Mouse (Mus musculus) midbrain, embryonic 14.5 days (tissue): ENCODE data around the gene Tbc1d15. TPM values are rescaled to one million over a fixed set of nuclear protein-coding genes. Genes with fewer than 3 reads are reported as not detected.

Experiments
- ATAC-seq: fragments of 200-750 bp; cut with Nextera tagmentation; 2 replicates; pipeline ENCODE4 v1.8.0; 2017; ENCODE audit warnings: moderate number of reproducible peaks, moderate library complexity; ENCODE audit not compliant: low FRiP score, low TSS enrichment
- DNase-seq: peaks from one replicate; pipeline ENCODE4 v3.0.0-alpha.2; 2015
- H3K27ac ChIP-seq: fragments of 300-500 bp; sonication (generic); replicated peaks from 2 replicates; pipeline ENCODE4 v1.5.1; 2014; ENCODE audit warnings: mild to moderate bottlenecking, low read depth, low read length, moderate library complexity
- H3K27me3 ChIP-seq: fragments of 300-500 bp; sonication (generic); 2 replicates; pipeline ENCODE4 v1.6.1; 2014; ENCODE audit warnings: low read length, control low read depth, mixed read lengths; ENCODE audit not compliant: control insufficient read depth, insufficient read depth
- H3K36me3 ChIP-seq: fragments of 300-500 bp; sonication (generic); 2 replicates; pipeline ENCODE4 v1.6.1; 2014; ENCODE audit warnings: low read length, control low read depth; ENCODE audit not compliant: control insufficient read depth, insufficient read depth
- H3K4me1 ChIP-seq: fragments of 300-500 bp; sonication (generic); 2 replicates; pipeline ENCODE4 v1.6.1; 2014; ENCODE audit warnings: mild to moderate bottlenecking, antibody characterized with exemption, low read length, control low read depth; ENCODE audit not compliant: control insufficient read depth, insufficient read depth
- H3K4me2 ChIP-seq: fragments of 300-500 bp; sonication (generic); 2 replicates; pipeline ENCODE4 v1.6.1; 2014; ENCODE audit warnings: mild to moderate bottlenecking, low read length, moderate library complexity
- H3K4me3 ChIP-seq: fragments of 300-500 bp; sonication (generic); replicated peaks from 2 replicates; pipeline ENCODE4 v1.5.1; 2014; ENCODE audit warnings: low read depth, low read length
- H3K9ac ChIP-seq: fragments of 300-500 bp; sonication (generic); replicated peaks from 2 replicates; pipeline ENCODE4 v1.6.1; 2014; ENCODE audit warnings: mild to moderate bottlenecking, low read length, moderate library complexity
- H3K9me3 ChIP-seq: fragments of 300-500 bp; sonication (generic); 2 replicates; pipeline ENCODE4 v1.6.1; 2016; ENCODE audit warnings: low read length, control low read depth, mixed read lengths; ENCODE audit not compliant: control insufficient read depth
- WGBS: fragments of 180-500 bp; shearing (Covaris S2); extraction: QIAGEN DNeasy Blood & Tissue Kit; methylation state at CpG from one replicate; pipeline ENCODE4 v1.1.7; 2014; 5-methylcytosine and 5-hydroxymethylcytosine counted together
- polyA plus RNA-seq: library from polyadenylated mRNA; unstranded; fragments of >200 nt; fragmentation: Nextera tagmentation; extraction: Ambion mirVana; gene quantifications from 2 replicates; pipeline ENCODE4 v1.2.1, GENCODE M21; 2014

The Tbc1d15 gene
- polyA plus RNA-seq, 1 experiment from 2014 or later = 49.4 TPM

DNA sequence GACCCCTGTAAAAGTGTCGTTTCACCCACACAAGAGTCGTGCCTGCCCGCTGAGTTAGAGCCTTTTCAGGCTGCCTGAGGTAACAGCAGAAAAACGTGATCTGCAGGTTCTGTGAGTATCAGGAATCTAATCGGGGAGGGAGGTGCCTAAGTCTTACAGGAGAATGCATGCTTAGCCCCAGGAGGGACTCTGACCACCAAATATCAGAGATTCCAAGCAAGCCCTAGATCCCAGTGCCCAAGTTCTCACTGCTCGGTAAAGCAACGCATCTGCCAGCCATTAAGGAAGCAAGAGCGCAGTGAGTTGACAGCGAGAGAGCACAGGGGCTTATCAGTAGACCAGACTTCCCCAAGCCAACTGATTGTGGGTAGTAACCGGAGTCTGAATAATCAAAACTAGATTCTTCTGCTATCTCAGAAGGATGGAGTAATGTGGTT is 1.1 kb upstream of the Tbc1d15 start:
- no peak for ATAC-seq
- H3K27me3 ChIP-seq = no peaks in the 10 kb centered on the region
- 13% methylated on average over 10 of the region's 10 CpGs for WGBS
- H3K9me3 ChIP-seq = no peaks in the 10 kb centered on the region
- H3K9ac ChIP-seq = peak overlapping the region; percentile 34; the same call in 1 of the 2 replicates
- no peaks in the 10 kb centered on the region for H3K36me3 ChIP-seq
- no peak overlapping the region for H3K27ac ChIP-seq
- peaks cover 16% of the 10 kb centered on the region for H3K4me1 ChIP-seq
- peak overlapping the region; percentile 66 for H3K4me2 ChIP-seq
- peak overlapping the region; percentile 98 for H3K4me3 ChIP-seq
- DNase-seq = peak; percentile 18

GRCm38 (mm10) chr10:115250235-115251087 is 806 bp downstream of the Tbc1d15 start:
- WGBS = 35% methylated on average over 34 of the region's 38 CpGs

GRCm38 (mm10) chr10:115248041-115248440 is 3.2 kb downstream of the Tbc1d15 start:
- Histone ChIP-seq H3K4me2 (no peak overlapping the region), H3K9ac (no peak overlapping the region), H3K27me3 (no peaks in the 10 kb centered on the region), H3K4me3 (no peak overlapping the region), H3K4me1 (peaks cover 16% of the 10 kb centered on the region), H3K9me3 (no peaks in the 10 kb centered on the region), H3K36me3 (no peaks in the 10 kb centered on the region), H3K27ac (no peak overlapping the region)
- 37% methylated on average over 7 of the region's 7 CpGs for WGBS
- ATAC-seq = no peak
- no peak for DNase-seq

More at GRCm38 (mm10) chr10:115250235-115251087, 806 bp downstream of the Tbc1d15 start:
- H3K4me3 ChIP-seq = peak overlapping the region; percentile 98
- 0 out of 2 replicates have a peak overlapping the region, but pooled peaks have one; percentile 26 for H3K27ac ChIP-seq
- H3K9ac ChIP-seq = peak overlapping the region; percentile 83
- H3K27me3 ChIP-seq = no peaks in the 10 kb centered on the region
- DNase-seq (no peak), ATAC-seq (no peak)
- H3K9me3 ChIP-seq = no peaks in the 10 kb centered on the region
- H3K36me3 ChIP-seq = no peaks in the 10 kb centered on the region
- H3K4me1 ChIP-seq = peaks cover 16% of the 10 kb centered on the region
- H3K4me2 ChIP-seq = peak overlapping the region; percentile 66

DNA sequence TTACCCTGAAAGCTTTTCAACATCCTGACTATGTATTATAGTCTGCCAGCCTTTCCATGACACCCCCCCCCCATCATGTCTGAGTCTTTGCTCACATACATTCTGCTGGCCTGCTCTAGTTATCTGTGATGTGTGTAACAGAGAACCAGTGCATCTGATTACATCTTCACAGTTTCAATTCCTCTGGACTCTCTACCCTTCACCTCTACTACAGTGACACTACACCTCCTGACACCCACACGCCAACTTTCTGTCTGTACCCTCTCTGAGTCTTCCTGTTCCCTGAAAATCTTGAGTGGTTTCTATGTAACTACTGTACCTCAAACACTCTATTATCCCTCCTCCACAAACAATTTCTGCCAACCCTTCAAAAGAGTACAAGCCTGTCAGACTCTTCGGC is 5.8 kb downstream of the Tbc1d15 start:
- H3K4me2 ChIP-seq = no peak overlapping the region
- H3K27me3 ChIP-seq = no peaks in the 10 kb centered on the region
- H3K9ac ChIP-seq = no peak overlapping the region
- WGBS = 96% methylated on average over 2 of the region's 2 CpGs
- H3K4me1 ChIP-seq = peaks cover 8% of the 10 kb centered on the region
- no peaks in the 10 kb centered on the region for H3K36me3 ChIP-seq
- no peak for DNase-seq
- no peaks in the 10 kb centered on the region for H3K9me3 ChIP-seq
- ATAC-seq = no peak
- no peak overlapping the region for H3K27ac ChIP-seq
- H3K4me3 ChIP-seq = no peak overlapping the region

GRCm38 (mm10) chr10:115241082-115241595 is 10.1 kb downstream of the Tbc1d15 start:
- no peak overlapping the region for H3K27ac ChIP-seq
- WGBS = 85% methylated on average over 8 of the region's 8 CpGs
- peaks cover 29% of the 10 kb centered on the region for H3K36me3 ChIP-seq
- H3K9ac ChIP-seq = no peak overlapping the region
- H3K4me1 ChIP-seq = no peaks in the 10 kb centered on the region
- no peak overlapping the region for H3K4me3 ChIP-seq
- ATAC-seq (no peak), DNase-seq (no peak)
- H3K27me3 ChIP-seq = no peaks in the 10 kb centered on the region
- H3K4me2 ChIP-seq = no peak overlapping the region
- H3K9me3 ChIP-seq = no peaks in the 10 kb centered on the region

DNA sequence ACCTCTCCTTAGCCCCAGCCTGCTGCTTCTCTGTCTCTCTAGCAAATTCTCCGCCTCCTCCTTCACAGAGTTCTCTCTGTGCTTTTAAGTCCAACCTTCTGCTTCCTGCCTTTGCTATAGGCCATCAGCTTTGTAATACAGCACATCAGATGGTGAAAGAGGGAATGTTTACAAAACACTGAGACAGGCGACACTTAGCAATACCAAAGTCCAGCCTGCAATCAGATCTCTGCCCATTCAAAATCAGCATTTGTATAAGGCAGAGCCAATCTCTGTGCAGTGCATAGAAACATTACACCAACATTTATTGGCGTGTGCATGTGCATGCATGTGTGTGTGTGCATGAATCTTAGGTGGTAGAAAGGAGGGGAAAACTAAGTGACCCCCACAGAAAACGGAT is 13.3 kb downstream of the Tbc1d15 start:
- WGBS = 92% methylated on average over 4 of the region's 4 CpGs
- no peak overlapping the region for H3K9ac ChIP-seq
- no peak overlapping the region for H3K27ac ChIP-seq
- DNase-seq (no peak), ATAC-seq (no peak)
- peaks cover 37% of the 10 kb centered on the region for H3K36me3 ChIP-seq
- H3K4me1 ChIP-seq = no peaks in the 10 kb centered on the region
- H3K9me3 ChIP-seq = no peaks in the 10 kb centered on the region
- H3K4me2 ChIP-seq = no peak overlapping the region
- H3K4me3 ChIP-seq = no peak overlapping the region
- H3K27me3 ChIP-seq = no peaks in the 10 kb centered on the region

- Histone ChIP-seq H3K9me3 (no peaks in the 10 kb centered on the region), H3K36me3 (peaks cover 47% of the 10 kb centered on the region), H3K27ac (no peak overlapping the region), H3K9ac (no peak overlapping the region), H3K4me1 (no peaks in the 10 kb centered on the region), H3K4me2 (no peak overlapping the region), H3K27me3 (no peaks in the 10 kb centered on the region), H3K4me3 (no peak overlapping the region)
- WGBS = 85% methylated on average over 4 of the region's 4 CpGs
- ATAC-seq = no peak
- no peak for DNase-seq
These were observed 14.5 kb downstream of the Tbc1d15 start for GRCm38 (mm10) chr10:115236733-115237132.

- no peak overlapping the region for H3K4me2 ChIP-seq
- H3K9ac ChIP-seq = no peak overlapping the region
- DNase-seq (no peak), ATAC-seq (no peak)
- no peaks in the 10 kb centered on the region for H3K4me1 ChIP-seq
- H3K36me3 ChIP-seq = peaks cover 48% of the 10 kb centered on the region
- no peaks in the 10 kb centered on the region for H3K9me3 ChIP-seq
- H3K27me3 ChIP-seq = no peaks in the 10 kb centered on the region
- 91% methylated on average over 9 of the region's 9 CpGs for WGBS
- H3K27ac ChIP-seq = no peak overlapping the region
- no peak overlapping the region for H3K4me3 ChIP-seq
These were observed 15.8 kb downstream of the Tbc1d15 start for GRCm38 (mm10) chr10:115235501-115235900.

DNA sequence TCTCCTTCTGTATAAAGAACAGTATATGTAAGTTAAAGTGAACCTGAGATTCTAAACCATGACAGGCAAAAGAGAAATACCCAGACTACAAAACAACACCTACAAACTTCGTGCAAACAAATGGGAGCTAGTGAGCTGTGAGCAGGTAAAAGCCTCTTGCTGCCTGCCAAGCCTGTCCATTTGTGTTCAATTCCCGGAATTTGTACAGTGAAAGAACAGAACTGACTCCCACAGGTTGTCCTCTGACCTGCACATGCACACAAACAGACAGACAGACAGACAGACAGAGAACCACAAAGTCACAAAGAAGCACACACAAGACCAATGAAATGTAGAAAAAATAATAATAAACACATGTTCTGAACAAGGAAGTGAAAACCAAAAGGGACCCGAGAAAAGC is 17.5 kb downstream of the Tbc1d15 start:
- H3K9me3 ChIP-seq = no peaks in the 10 kb centered on the region
- ATAC-seq (no peak), DNase-seq (no peak)
- H3K9ac ChIP-seq = no peak overlapping the region
- no peaks in the 10 kb centered on the region for H3K4me1 ChIP-seq
- 90% methylated on average over 3 of the region's 3 CpGs for WGBS
- no peaks in the 10 kb centered on the region for H3K27me3 ChIP-seq
- peaks cover 41% of the 10 kb centered on the region for H3K36me3 ChIP-seq
- no peak overlapping the region for H3K27ac ChIP-seq
- no peak overlapping the region for H3K4me3 ChIP-seq
- no peak overlapping the region for H3K4me2 ChIP-seq
